Mouse (Mus musculus): ENCODE measurements around the gene Frmd5. TPM values are rescaled to one million over a fixed set of nuclear protein-coding genes. Genes with fewer than 3 reads are reported as not detected.

Frmd5 gene
- polyA plus RNA-seq, 1 experiment from 2014 or later: 14.7 TPM

DNA sequence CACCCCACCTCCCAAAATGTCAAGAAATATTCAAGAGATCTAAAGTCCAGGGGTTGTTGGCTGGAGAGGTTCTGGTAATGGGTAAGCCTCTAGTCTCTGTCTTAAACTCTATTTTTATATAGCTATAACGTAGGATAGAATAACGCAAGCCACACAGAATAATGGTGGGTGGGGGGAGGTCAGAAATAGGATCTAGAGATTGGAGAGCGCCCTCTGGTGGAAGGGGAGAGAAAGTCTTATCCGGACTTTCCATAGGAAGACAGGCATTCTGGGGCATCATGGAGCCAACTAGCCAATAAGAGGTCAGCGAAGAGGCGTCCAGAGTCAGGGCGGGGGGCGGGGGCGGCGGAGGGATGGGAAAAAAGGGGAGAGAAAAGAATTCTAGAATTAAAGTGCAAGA, 111.5 kb downstream of the Frmd5 start:
- 80% methylated on average over 10 of the region's 10 CpGs for WGBS
- no peak for DNase-seq (ENCODE audit: low spot score)

GRCm38 (mm10) chr2:121688107-121688506, 118.8 kb downstream of the Frmd5 start:
- WGBS: 86% methylated on average over 2 of the region's 2 CpGs
- no peaks in the 10 kb centered on the region for H3K36me3 ChIP-seq (ENCODE audit: control insufficient read depth, insufficient read depth, low read length)
- no peak overlapping the region for H3K27ac ChIP-seq (ENCODE audit: low read depth, low read length)
- no peak overlapping the region for H3K9ac ChIP-seq (ENCODE audit: low read length)
- no peaks in the 10 kb centered on the region for H3K9me3 ChIP-seq (ENCODE audit: control insufficient read depth, low read length)
- no peak overlapping the region for H3K4me3 ChIP-seq (ENCODE audit: low read depth, low read length)
- no peaks in the 10 kb centered on the region for H3K4me1 ChIP-seq (ENCODE audit: control insufficient read depth, insufficient read depth, low read length)
- DNase-seq (ENCODE audit: low spot score): no peak
- H3K27me3 ChIP-seq (ENCODE audit: control insufficient read depth, insufficient read depth, low read length): no peaks in the 10 kb centered on the region
- H3K4me2 ChIP-seq (ENCODE audit: low read depth): no peak overlapping the region
- no peak for ATAC-seq (ENCODE audit: insufficient read depth, low FRiP score, low TSS enrichment)

More for the DNA sequence above, 111.5 kb downstream of the Frmd5 start:
- H3K36me3 ChIP-seq (ENCODE audit: control insufficient read depth, insufficient read depth, low read length): no peaks in the 10 kb centered on the region
- no peak for ATAC-seq (ENCODE audit: insufficient read depth, low FRiP score, low TSS enrichment)
- no peaks in the 10 kb centered on the region for H3K27me3 ChIP-seq (ENCODE audit: control insufficient read depth, insufficient read depth, low read length)
- no peak overlapping the region for H3K4me3 ChIP-seq (ENCODE audit: low read depth, low read length)
- no peaks in the 10 kb centered on the region for H3K4me1 ChIP-seq (ENCODE audit: control insufficient read depth, insufficient read depth, low read length)
- H3K27ac ChIP-seq (ENCODE audit: low read depth, low read length): no peak overlapping the region
- H3K4me2 ChIP-seq (ENCODE audit: low read depth): no peak overlapping the region
- H3K9me3 ChIP-seq (ENCODE audit: control insufficient read depth, low read length): no peaks in the 10 kb centered on the region
- H3K9ac ChIP-seq (ENCODE audit: low read length): no peak overlapping the region

- Histone ChIP-seq H3K36me3 (ENCODE audit: control insufficient read depth, insufficient read depth, low read length) (no peaks in the 10 kb centered on the region), H3K27ac (ENCODE audit: low read depth, low read length) (no peak overlapping the region), H3K9ac (ENCODE audit: low read length) (no peak overlapping the region), H3K4me1 (ENCODE audit: control insufficient read depth, insufficient read depth, low read length) (no peaks in the 10 kb centered on the region), H3K27me3 (ENCODE audit: control insufficient read depth, insufficient read depth, low read length) (no peaks in the 10 kb centered on the region), H3K9me3 (ENCODE audit: control insufficient read depth, low read length) (no peaks in the 10 kb centered on the region), H3K4me2 (ENCODE audit: low read depth) (no peak overlapping the region), H3K4me3 (ENCODE audit: low read depth, low read length) (no peak overlapping the region)
- ATAC-seq (ENCODE audit: insufficient read depth, low FRiP score, low TSS enrichment): no peak
- 92% methylated on average over 8 of the region's 8 CpGs for WGBS
- no peak for DNase-seq (ENCODE audit: low spot score)
Measured at GRCm38 (mm10) chr2:121683606-121684005, 123.3 kb downstream of the Frmd5 start.

DNA sequence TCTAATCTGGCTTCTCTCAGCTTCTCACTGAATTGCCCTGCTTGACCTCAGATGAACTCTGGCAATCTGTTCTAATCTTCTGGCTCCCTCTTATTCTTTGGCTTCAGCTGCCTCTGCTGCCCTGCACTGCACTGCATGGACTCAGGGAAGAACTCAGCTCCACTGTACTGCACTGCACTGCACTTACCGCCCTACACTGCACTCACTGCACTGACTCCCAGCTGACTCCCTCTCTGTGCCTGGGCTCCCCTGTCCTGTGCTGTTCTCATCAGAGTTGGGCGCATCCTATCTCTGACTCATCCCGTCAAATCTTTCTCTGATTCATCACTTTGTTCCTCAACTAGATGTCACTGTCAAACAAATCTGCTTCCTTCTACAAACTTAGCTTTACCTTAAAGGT, 124.5 kb downstream of the Frmd5 start:
- no peaks in the 10 kb centered on the region for H3K36me3 ChIP-seq (ENCODE audit: control insufficient read depth, insufficient read depth, low read length)
- H3K27me3 ChIP-seq (ENCODE audit: control insufficient read depth, insufficient read depth, low read length): no peaks in the 10 kb centered on the region
- DNase-seq (ENCODE audit: low spot score) (no peak), ATAC-seq (ENCODE audit: insufficient read depth, low FRiP score, low TSS enrichment) (no peak)
- no peaks in the 10 kb centered on the region for H3K4me1 ChIP-seq (ENCODE audit: control insufficient read depth, insufficient read depth, low read length)
- H3K27ac ChIP-seq (ENCODE audit: low read depth, low read length): no peak overlapping the region
- H3K9ac ChIP-seq (ENCODE audit: low read length): no peak overlapping the region
- no peaks in the 10 kb centered on the region for H3K9me3 ChIP-seq (ENCODE audit: control insufficient read depth, low read length)
- WGBS: 84% methylated on average over 3 of the region's 3 CpGs
- no peak overlapping the region for H3K4me2 ChIP-seq (ENCODE audit: low read depth)
- H3K4me3 ChIP-seq (ENCODE audit: low read depth, low read length): no peak overlapping the region

GRCm38 (mm10) chr2:121679711-121680110, 127.2 kb downstream of the Frmd5 start:
- no peak for DNase-seq (ENCODE audit: low spot score)
- Histone ChIP-seq H3K27ac (ENCODE audit: low read depth, low read length) (no peak overlapping the region), H3K4me3 (ENCODE audit: low read depth, low read length) (no peak overlapping the region), H3K9ac (ENCODE audit: low read length) (no peak overlapping the region), H3K27me3 (ENCODE audit: control insufficient read depth, insufficient read depth, low read length) (no peaks in the 10 kb centered on the region), H3K4me2 (ENCODE audit: low read depth) (no peak overlapping the region), H3K9me3 (ENCODE audit: control insufficient read depth, low read length) (no peaks in the 10 kb centered on the region), H3K36me3 (ENCODE audit: control insufficient read depth, insufficient read depth, low read length) (no peaks in the 10 kb centered on the region), H3K4me1 (ENCODE audit: control insufficient read depth, insufficient read depth, low read length) (no peaks in the 10 kb centered on the region)
- ATAC-seq (ENCODE audit: insufficient read depth, low FRiP score, low TSS enrichment): no peak
- WGBS: 83% methylated on average over 7 of the region's 7 CpGs

DNA sequence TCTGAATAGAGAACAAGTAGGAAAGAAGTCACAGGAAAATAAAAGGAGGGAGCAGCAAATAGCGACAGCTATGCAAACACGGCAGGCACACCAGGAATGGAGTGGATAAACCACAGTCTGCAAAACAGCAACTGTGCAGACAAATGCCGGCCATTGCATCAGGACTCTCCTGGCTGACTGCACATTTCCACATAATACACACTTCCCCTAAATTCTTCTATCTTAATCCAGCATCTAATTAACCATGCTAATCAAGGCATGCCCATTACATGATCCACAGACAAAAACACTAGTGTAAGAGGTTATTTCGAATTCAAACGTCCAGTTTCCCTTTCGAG, 129.3 kb downstream of the Frmd5 start:
- ATAC-seq (ENCODE audit: insufficient read depth, low FRiP score, low TSS enrichment) (no peak), DNase-seq (ENCODE audit: low spot score) (no peak)
- Histone ChIP-seq H3K4me2 (ENCODE audit: low read depth) (no peak overlapping the region), H3K9ac (ENCODE audit: low read length) (no peak overlapping the region), H3K27ac (ENCODE audit: low read depth, low read length) (no peak overlapping the region), H3K4me1 (ENCODE audit: control insufficient read depth, insufficient read depth, low read length) (no peaks in the 10 kb centered on the region), H3K36me3 (ENCODE audit: control insufficient read depth, insufficient read depth, low read length) (no peaks in the 10 kb centered on the region), H3K27me3 (ENCODE audit: control insufficient read depth, insufficient read depth, low read length) (no peaks in the 10 kb centered on the region), H3K4me3 (ENCODE audit: low read depth, low read length) (no peak overlapping the region), H3K9me3 (ENCODE audit: control insufficient read depth, low read length) (no peaks in the 10 kb centered on the region)
- WGBS: 74% methylated on average over 6 of the region's 6 CpGs

GRCm38 (mm10) chr2:121676951-121677648, 129.8 kb downstream of the Frmd5 start:
- Histone ChIP-seq H3K27ac (ENCODE audit: low read depth, low read length) (no peak overlapping the region), H3K9ac (ENCODE audit: low read length) (no peak overlapping the region), H3K4me3 (ENCODE audit: low read depth, low read length) (no peak overlapping the region), H3K4me1 (ENCODE audit: control insufficient read depth, insufficient read depth, low read length) (no peaks in the 10 kb centered on the region), H3K36me3 (ENCODE audit: control insufficient read depth, insufficient read depth, low read length) (no peaks in the 10 kb centered on the region), H3K9me3 (ENCODE audit: control insufficient read depth, low read length) (no peaks in the 10 kb centered on the region), H3K4me2 (ENCODE audit: low read depth) (no peak overlapping the region), H3K27me3 (ENCODE audit: control insufficient read depth, insufficient read depth, low read length) (no peaks in the 10 kb centered on the region)
- no peak for DNase-seq (ENCODE audit: low spot score)
- 61% methylated on average over 6 of the region's 6 CpGs for WGBS
- no peak for ATAC-seq (ENCODE audit: insufficient read depth, low FRiP score, low TSS enrichment)

- no peaks in the 10 kb centered on the region for H3K36me3 ChIP-seq (ENCODE audit: control insufficient read depth, insufficient read depth, low read length)
- no peaks in the 10 kb centered on the region for H3K4me1 ChIP-seq (ENCODE audit: control insufficient read depth, insufficient read depth, low read length)
- DNase-seq (ENCODE audit: low spot score) (no peak), ATAC-seq (ENCODE audit: insufficient read depth, low FRiP score, low TSS enrichment) (no peak)
- H3K9me3 ChIP-seq (ENCODE audit: control insufficient read depth, low read length): no peaks in the 10 kb centered on the region
- H3K27me3 ChIP-seq (ENCODE audit: control insufficient read depth, insufficient read depth, low read length): no peaks in the 10 kb centered on the region
- H3K4me3 ChIP-seq (ENCODE audit: low read depth, low read length): no peak overlapping the region
- no peak overlapping the region for H3K4me2 ChIP-seq (ENCODE audit: low read depth)
- no peak overlapping the region for H3K9ac ChIP-seq (ENCODE audit: low read length)
- H3K27ac ChIP-seq (ENCODE audit: low read depth, low read length): no peak overlapping the region
- 84% methylated on average over 5 of the region's 5 CpGs for WGBS
Measured at GRCm38 (mm10) chr2:121675895-121676294, 131.0 kb downstream of the Frmd5 start.

DNA sequence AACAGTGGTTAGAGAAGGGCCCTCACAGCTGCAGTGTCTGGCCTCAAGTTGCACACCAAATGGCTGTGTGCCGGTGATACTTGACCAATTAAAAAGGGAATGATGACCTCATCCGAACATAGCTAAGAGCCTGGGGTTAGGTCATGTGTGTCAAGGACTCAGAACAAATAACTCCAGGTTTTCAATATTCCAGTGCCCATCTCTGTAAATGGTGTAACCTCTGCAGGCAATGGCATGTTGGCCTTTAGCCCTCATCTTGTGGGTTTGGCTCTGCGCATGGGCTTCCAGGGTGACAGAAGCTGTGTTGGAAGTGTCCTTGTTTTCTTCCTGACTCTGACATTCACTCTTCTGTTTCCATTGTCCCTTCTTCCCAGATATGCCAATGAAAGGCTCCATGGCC, 131.8 kb downstream of the Frmd5 start:
- Histone ChIP-seq H3K4me1 (ENCODE audit: control insufficient read depth, insufficient read depth, low read length) (no peaks in the 10 kb centered on the region), H3K9me3 (ENCODE audit: control insufficient read depth, low read length) (no peaks in the 10 kb centered on the region), H3K27me3 (ENCODE audit: control insufficient read depth, insufficient read depth, low read length) (no peaks in the 10 kb centered on the region), H3K9ac (ENCODE audit: low read length) (no peak overlapping the region), H3K27ac (ENCODE audit: low read depth, low read length) (no peak overlapping the region), H3K4me3 (ENCODE audit: low read depth, low read length) (no peak overlapping the region), H3K4me2 (ENCODE audit: low read depth) (no peak overlapping the region), H3K36me3 (ENCODE audit: control insufficient read depth, insufficient read depth, low read length) (no peaks in the 10 kb centered on the region)
- ATAC-seq (ENCODE audit: insufficient read depth, low FRiP score, low TSS enrichment) (no peak), DNase-seq (ENCODE audit: low spot score) (no peak)
- 89% methylated on average over 3 of the region's 3 CpGs for WGBS
